Mouse (Mus musculus) natural killer cell, adult 2 months (primary cell): ENCODE results near the gene Setd1b.

Experiments
- DNase-seq, 2 experiments: peaks; one replicate each; pipeline ENCODE4 v3.0.0; 2022; ENCODE audit warnings: low spot score in 2 of 2

Setd1b gene

GRCm38 (mm10) chr5:123139722-123140627, 2.0 kb upstream of the Setd1b start:
- no peak for DNase-seq

- peak; percentile 87 to 88 for DNase-seq
These were observed 1.1 kb upstream of the Setd1b start for GRCm38 (mm10) chr5:123140694-123141554.

GRCm38 (mm10) chr5:123141555-123142160, 335 bp upstream of the Setd1b start:
- DNase-seq = no peak

GRCm38 (mm10) chr5:123143251-123143970, 1.4 kb downstream of the Setd1b start:
- DNase-seq = no peak

- peak in 1 of 2 experiments; percentile 50 for DNase-seq
These were observed 2.2 kb downstream of the Setd1b start for GRCm38 (mm10) chr5:123143971-123144745.

- no peak for DNase-seq
These were observed 3.0 kb downstream of the Setd1b start for GRCm38 (mm10) chr5:123144746-123145590.

- no peak for DNase-seq
These were observed 4.4 kb downstream of the Setd1b start for GRCm38 (mm10) chr5:123146357-123146756.

GRCm38 (mm10) chr5:123147569-123147968, 5.6 kb downstream of the Setd1b start:
- no peak for DNase-seq

GRCm38 (mm10) chr5:123148073-123148722, 6.2 kb downstream of the Setd1b start:
- no peak for DNase-seq

- peak; percentile 86 to 91 for DNase-seq
These were observed 7.7 kb downstream of the Setd1b start for GRCm38 (mm10) chr5:123149451-123150400.

- peak; percentile 76 for DNase-seq
These were observed 8.6 kb downstream of the Setd1b start for GRCm38 (mm10) chr5:123150641-123151040.

- peak; percentile 76 to 80 for DNase-seq
These were observed 9.1 kb downstream of the Setd1b start for GRCm38 (mm10) chr5:123151077-123151476.

- DNase-seq = no peak
These were observed 9.8 kb downstream of the Setd1b start for GRCm38 (mm10) chr5:123151707-123152362.

- DNase-seq = no peak
These were observed 10.9 kb downstream of the Setd1b start for GRCm38 (mm10) chr5:123152901-123153300.

GRCm38 (mm10) chr5:123155425-123155824, 13.4 kb downstream of the Setd1b start:
- DNase-seq = peak; percentile 71 to 80

- no peak for DNase-seq
These were observed 14.8 kb downstream of the Setd1b start for GRCm38 (mm10) chr5:123156763-123157162.

GRCm38 (mm10) chr5:123157972-123158371, 16.0 kb downstream of the Setd1b start:
- DNase-seq = no peak
